Mouse (Mus musculus) lung, embryonic 16.5 days (tissue): ENCODE results near the gene S100pbp. TPM values are rescaled to one million over a fixed set of nuclear protein-coding genes. Genes with fewer than 3 reads are reported as not detected.

Experiments used
- ATAC-seq: fragments of 200-750 bp; cut with Nextera tagmentation; 2 replicates; pipeline ENCODE4 v1.8.0; 2017; ENCODE audit warnings: low read depth, mild to moderate bottlenecking, moderate library complexity
- H3K27ac ChIP-seq: fragments of 300-500 bp; sonication (generic); 2 replicates; pipeline ENCODE4 v1.5.1; 2014; ENCODE audit warnings: mild to moderate bottlenecking, control low read depth, low read length
- H3K27me3 ChIP-seq: fragments of 300-500 bp; sonication (generic); 2 replicates; pipeline ENCODE4 v1.6.1; 2014; ENCODE audit warnings: low read depth, low read length, mixed read lengths; ENCODE audit not compliant: control insufficient read depth, insufficient read depth
- H3K36me3 ChIP-seq: fragments of 300-500 bp; sonication (generic); 2 replicates; pipeline ENCODE4 v1.6.1; 2014; ENCODE audit warnings: low read length; ENCODE audit not compliant: control insufficient read depth, insufficient read depth
- H3K4me1 ChIP-seq: fragments of 300-500 bp; sonication (generic); replicated peaks from 2 replicates; pipeline ENCODE4 v1.6.1; 2014; ENCODE audit warnings: low read length, mixed read lengths; ENCODE audit not compliant: control insufficient read depth, insufficient read depth
- H3K4me2 ChIP-seq: fragments of 300-500 bp; sonication (generic); 2 replicates; pipeline ENCODE4 v1.6.1; 2014; ENCODE audit warnings: low read depth, low read length, control low read depth
- H3K4me3 ChIP-seq: fragments of 300-500 bp; sonication (generic); 2 replicates; pipeline ENCODE4 v1.5.1; 2014; ENCODE audit warnings: mild to moderate bottlenecking, low read length, control low read depth
- H3K9ac ChIP-seq: fragments of 300-500 bp; sonication (generic); 2 replicates; pipeline ENCODE4 v1.6.1; 2014; ENCODE audit warnings: low read length, control low read depth
- H3K9me3 ChIP-seq: fragments of 300-500 bp; sonication (generic); 2 replicates; pipeline ENCODE4 v1.6.1; 2016; ENCODE audit warnings: low read length; ENCODE audit not compliant: control insufficient read depth
- WGBS: fragments of 180-500 bp; shearing (Covaris S2); extraction: QIAGEN DNeasy Blood & Tissue Kit; methylation state at CpG from one replicate; pipeline ENCODE4 v1.1.7; 2014; 5-methylcytosine and 5-hydroxymethylcytosine counted together
- polyA plus RNA-seq: library from polyadenylated mRNA; unstranded; fragments of >200 nt; fragmentation: Nextera tagmentation; extraction: Ambion mirVana; gene quantifications from 2 replicates; pipeline ENCODE4 v1.2.1, GENCODE M21; 2015

Gene S100pbp
- polyA plus RNA-seq = 15.4 and 15.8 TPM in 2 replicates

DNA sequence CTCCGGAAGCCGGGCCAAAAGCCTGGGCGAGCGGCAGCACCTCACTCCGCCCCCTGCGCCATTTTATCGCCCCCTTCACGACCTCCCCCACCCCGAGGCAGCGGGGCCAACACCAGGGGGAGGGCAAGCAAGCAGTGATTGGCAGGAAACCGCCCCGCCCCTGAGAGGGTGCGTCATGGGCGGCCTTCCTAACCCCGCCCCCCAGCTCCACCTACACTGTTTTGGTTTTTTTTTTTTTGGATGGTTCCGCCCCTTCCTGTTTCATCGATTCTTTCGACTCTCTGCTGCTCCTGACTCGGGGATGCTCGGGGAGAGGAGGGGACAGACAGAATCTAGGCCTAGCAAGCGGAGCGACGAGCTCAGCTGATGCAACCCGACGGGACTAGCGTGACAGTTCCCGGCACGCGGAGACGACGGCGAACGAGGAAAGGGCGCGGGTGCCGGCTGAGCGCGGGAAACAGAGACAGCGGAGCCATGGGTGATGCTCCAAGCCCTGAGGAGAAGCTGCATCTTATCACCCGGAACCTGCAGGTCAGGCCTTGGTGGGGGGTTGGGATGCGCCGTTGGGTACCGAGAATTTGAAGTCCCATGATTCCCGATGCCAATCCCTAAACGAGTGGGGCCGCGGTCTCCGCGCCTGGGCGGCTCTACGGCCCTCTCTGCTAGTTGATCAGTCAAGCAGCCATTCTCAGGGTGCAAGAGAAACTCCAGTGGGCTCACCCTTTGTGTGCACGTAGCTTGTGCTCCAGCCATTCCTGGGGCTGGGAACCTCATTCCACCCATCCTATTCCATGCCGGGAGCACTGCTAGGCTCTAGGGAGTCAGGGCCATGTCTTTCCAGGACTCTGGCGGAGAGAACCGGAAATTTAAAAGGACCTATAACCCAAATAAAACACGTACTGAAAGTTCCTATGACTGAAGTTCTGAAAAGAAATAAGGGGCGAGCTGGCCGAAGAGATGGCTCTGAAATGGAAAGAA lies at the start of gene S100pbp, which contains the start of gene Yars:
TSS of gene S100pbp (minus strand) at position 186 of the 978 bp plus-strand sequence.
TSS of gene Yars (plus strand) at position 219 of the 978 bp plus-strand sequence.
- WGBS = under 1% methylated on average over 56 of the region's 58 CpGs

GRCm38 (mm10) chr4:129239075-129239474 lies 49.5 kb upstream of the S100pbp start:
- peak overlapping the region; percentile 69 for H3K4me3 ChIP-seq
- peak; percentile 89 for ATAC-seq
- H3K9ac ChIP-seq = peak overlapping the region; percentile 72
- H3K4me1 ChIP-seq = peaks cover 52% of the 10 kb centered on the region
- no peaks in the 10 kb centered on the region for H3K36me3 ChIP-seq
- no peaks in the 10 kb centered on the region for H3K27me3 ChIP-seq
- 0% methylated on average over 20 of the region's 29 CpGs for WGBS
- 0 out of 2 replicates have a peak overlapping the region, but pooled peaks have one; percentile 12 for H3K27ac ChIP-seq
- H3K9me3 ChIP-seq = no peaks in the 10 kb centered on the region
- H3K4me2 ChIP-seq = peak overlapping the region; percentile 94

More for the DNA sequence above, at the start of gene S100pbp, which contains the start of gene Yars:
- no peaks in the 10 kb centered on the region for H3K27me3 ChIP-seq
- peak within 1 kb of the TSS; percentile 78 for H3K4me3 ChIP-seq
- H3K36me3 ChIP-seq = no peaks in the 10 kb centered on the region
- peak within 1 kb of the TSS; percentile 82 for H3K4me2 ChIP-seq
- peak within 1 kb of the TSS; percentile 86 for H3K27ac ChIP-seq
- H3K4me1 ChIP-seq = peaks cover 21% of the 10 kb centered on the region
- ATAC-seq = peak; percentile 95
- H3K9ac ChIP-seq = peak within 1 kb of the TSS; percentile 88
- H3K9me3 ChIP-seq = no peaks in the 10 kb centered on the region

- WGBS = under 1% methylated on average over 19 of the region's 23 CpGs
- H3K36me3 ChIP-seq = no peaks in the 10 kb centered on the region
- peak overlapping the region; percentile 69 for H3K4me3 ChIP-seq
- peak; percentile 26 for ATAC-seq
- H3K27ac ChIP-seq = 0 out of 2 replicates have a peak overlapping the region, but pooled peaks have one; percentile 20
- no peaks in the 10 kb centered on the region for H3K27me3 ChIP-seq
- H3K9me3 ChIP-seq = no peaks in the 10 kb centered on the region
- H3K4me1 ChIP-seq = peaks cover 53% of the 10 kb centered on the region
- H3K9ac ChIP-seq = peak overlapping the region; percentile 72
- peak overlapping the region; percentile 94 for H3K4me2 ChIP-seq
Observed at GRCm38 (mm10) chr4:129238579-129239016, 49.1 kb upstream of the S100pbp start.

- no peaks in the 10 kb centered on the region for H3K27me3 ChIP-seq
- H3K4me2 ChIP-seq = peak overlapping the region; percentile 94
- H3K36me3 ChIP-seq = no peaks in the 10 kb centered on the region
- no peak for ATAC-seq
- H3K27ac ChIP-seq = no peak overlapping the region
- no peaks in the 10 kb centered on the region for H3K9me3 ChIP-seq
- 8% methylated on average over 21 of the region's 21 CpGs for WGBS
- H3K9ac ChIP-seq = peak overlapping the region; percentile 72
- H3K4me3 ChIP-seq = peak overlapping the region; percentile 69
- H3K4me1 ChIP-seq = peaks cover 56% of the 10 kb centered on the region
Observed at GRCm38 (mm10) chr4:129237843-129238441, 48.4 kb upstream of the S100pbp start.

- WGBS = 69% methylated on average over 8 of the region's 8 CpGs
- Histone ChIP-seq H3K9ac (no peak overlapping the region), H3K36me3 (no peaks in the 10 kb centered on the region), H3K4me1 (peaks cover 60% of the 10 kb centered on the region), H3K27ac (no peak overlapping the region), H3K4me2 (no peak overlapping the region), H3K9me3 (no peaks in the 10 kb centered on the region), H3K4me3 (no peak overlapping the region), H3K27me3 (no peaks in the 10 kb centered on the region)
- no peak for ATAC-seq
Observed at GRCm38 (mm10) chr4:129236236-129236813, 46.8 kb upstream of the S100pbp start.

DNA sequence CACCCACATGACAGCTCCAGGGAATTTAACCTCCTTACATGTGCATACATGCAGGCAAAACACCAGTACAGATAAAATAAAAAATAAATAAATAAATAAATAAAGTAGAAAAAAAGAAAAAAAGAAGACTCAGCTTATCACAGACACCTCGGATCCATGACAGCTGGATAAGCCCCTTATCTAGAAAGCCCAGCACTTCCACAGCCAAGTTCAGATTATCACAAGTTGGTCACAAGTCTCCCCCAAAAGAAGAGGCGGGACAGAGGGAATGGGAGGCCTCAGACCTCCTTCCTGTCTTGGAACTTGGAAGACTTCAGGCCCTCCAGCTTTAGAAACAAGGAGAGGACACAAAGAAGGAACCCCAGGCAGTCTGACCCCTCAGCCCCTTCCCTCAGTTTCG lies 45.6 kb upstream of the S100pbp start:
- Histone ChIP-seq H3K4me1 (peaks cover 63% of the 10 kb centered on the region), H3K4me2 (no peak overlapping the region), H3K4me3 (no peak overlapping the region), H3K9ac (peak overlapping the region; percentile 14; the same call in 1 of the 2 replicates), H3K27me3 (no peaks in the 10 kb centered on the region), H3K27ac (0 out of 2 replicates have a peak overlapping the region, but pooled peaks have one; percentile 16), H3K36me3 (no peaks in the 10 kb centered on the region), H3K9me3 (no peaks in the 10 kb centered on the region)
- WGBS = 57% methylated on average over 3 of the region's 3 CpGs
- no peak for ATAC-seq

GRCm38 (mm10) chr4:129234488-129234887 lies 45.0 kb upstream of the S100pbp start:
- Histone ChIP-seq H3K27me3 (no peaks in the 10 kb centered on the region), H3K4me3 (no peak overlapping the region), H3K9ac (peak overlapping the region; percentile 39; the same call in 1 of the 2 replicates), H3K27ac (0 out of 2 replicates have a peak overlapping the region, but pooled peaks have one; percentile 50), H3K4me1 (peaks cover 61% of the 10 kb centered on the region), H3K36me3 (no peaks in the 10 kb centered on the region), H3K9me3 (no peaks in the 10 kb centered on the region), H3K4me2 (no peak overlapping the region)
- no peak for ATAC-seq
- 21% methylated on average over 7 of the region's 7 CpGs for WGBS

DNA sequence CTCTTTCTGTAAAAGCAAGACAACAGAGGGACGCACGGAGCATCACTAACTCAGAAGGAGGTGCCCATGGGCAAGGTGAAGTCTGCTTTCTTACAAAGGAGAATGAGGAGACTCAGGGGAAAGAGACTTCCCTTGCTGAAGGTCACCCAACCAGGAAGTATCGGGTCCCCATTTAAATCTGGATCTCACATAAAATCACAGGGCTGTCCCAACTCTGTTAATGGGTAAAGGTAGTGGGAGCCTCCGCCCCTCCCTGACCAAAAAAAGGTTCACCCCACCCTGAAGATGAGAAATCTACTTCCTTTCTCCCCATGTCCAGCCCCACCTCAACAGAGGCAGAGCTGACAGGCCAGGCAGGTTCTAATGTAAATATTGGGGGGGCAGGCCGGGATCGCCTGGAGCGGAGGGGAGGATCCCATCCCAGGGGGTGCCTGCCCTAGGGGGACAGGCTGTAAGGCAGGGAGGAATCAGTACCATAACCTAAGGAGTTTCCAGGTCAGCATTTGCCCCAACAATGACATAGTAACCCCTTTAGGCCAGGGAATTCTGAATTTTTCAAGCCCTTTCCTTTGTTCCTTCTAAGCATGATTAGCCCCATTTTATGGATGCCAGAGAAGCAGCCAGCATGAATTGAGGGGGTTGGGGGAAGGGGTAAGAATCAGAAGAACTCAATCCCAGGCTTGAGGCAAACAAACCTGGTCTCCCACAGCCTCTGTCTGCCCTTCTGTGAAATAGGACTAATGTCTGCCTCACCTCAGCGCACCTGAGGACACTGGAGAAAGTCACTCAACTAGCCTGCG lies 43.2 kb upstream of the S100pbp start:
- no peaks in the 10 kb centered on the region for H3K36me3 ChIP-seq
- peak overlapping the region; percentile 27; the same call in 1 of the 2 replicates for H3K4me2 ChIP-seq
- H3K27me3 ChIP-seq = no peaks in the 10 kb centered on the region
- peak; percentile 20; the same call in 1 of the 2 replicates for ATAC-seq
- H3K4me3 ChIP-seq = no peak overlapping the region
- H3K27ac ChIP-seq = peak overlapping the region; percentile 63
- 61% methylated on average over 9 of the region's 9 CpGs for WGBS
- no peaks in the 10 kb centered on the region for H3K9me3 ChIP-seq
- peak overlapping the region; percentile 39 for H3K9ac ChIP-seq
- H3K4me1 ChIP-seq = peaks cover 51% of the 10 kb centered on the region
